ENCODE assay signal across 17 mouse cellular contexts in the genomic region with DNA sequence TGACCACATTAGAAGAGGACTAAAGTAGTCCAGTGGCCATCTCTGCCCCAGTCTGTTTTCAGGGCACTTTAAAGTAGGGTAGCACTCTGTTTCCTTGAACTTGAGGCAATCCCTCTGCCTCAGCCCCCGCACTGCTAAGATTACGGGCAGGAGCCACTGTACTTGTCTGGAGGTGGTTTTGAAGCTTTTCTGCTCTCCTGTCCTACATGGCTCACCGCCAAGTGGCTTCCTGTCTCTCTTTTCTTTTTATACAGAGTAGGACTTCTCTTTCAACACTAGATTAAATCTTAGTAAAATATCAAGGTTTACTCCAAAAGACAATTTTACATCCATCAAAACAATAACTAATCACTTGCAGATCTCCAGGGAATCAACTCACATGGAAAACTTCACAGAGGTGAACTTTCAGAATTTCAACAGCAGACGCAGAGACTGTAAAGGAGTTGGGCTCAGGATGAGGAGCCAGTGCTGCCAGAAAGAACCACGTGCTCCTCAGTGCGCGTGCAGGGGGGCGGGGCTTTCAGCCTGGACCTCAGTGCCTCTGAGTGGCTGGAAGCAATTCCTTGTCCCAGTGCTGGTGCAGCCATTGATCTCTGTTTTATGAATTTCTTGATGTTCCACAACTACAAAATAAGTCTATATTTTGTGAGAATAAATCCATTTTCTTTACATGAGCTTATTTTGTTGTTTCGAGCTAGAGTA. TPM values are rescaled to one million over a fixed set of nuclear protein-coding genes. Genes with fewer than 3 reads are reported as not detected.
DNase-seq lines count a peak whose midpoint lies in the region; ATAC-seq and TF ChIP-seq lines count a peak whose summit lies in the region.
"Had no signal": no experiment of that assay in that cellular context is flagged by ENCODE, and none has a peak within 500 bp of the region (broad histone marks: within the 10 kb centered on the region; RNA-seq: fewer than 3 reads in every experiment).

No protein-coding gene starts in this region.

- peak; percentile 60 for DNase-seq in adrenal gland, postnatal 14 days
- DNase-seq in adrenal gland, adult 8-10 months, result no peak
- peak; percentile 30 for DNase-seq in lung, embryonic 14.5 days
- DNase-seq in lung, postnatal 0 days (ENCODE audit: low spot score), result no peak
- peak; percentile 19 for DNase-seq in fat pad, adult 2 months (ENCODE audit: extremely low read depth, low read depth, low spot score)
- DNase-seq in cerebellum, adult 11 months, result no peak
- DNase-seq: cerebellum, adult 18-20 months; gastrocnemius, postnatal 14 days; liver, embryonic 13.5 days had no signal

- no peak for TF ChIP-seq CTCF in lung, embryonic 14.5 days (IDR thresholded peaks at IDR 0.05; ENCODE audit: low read depth)
- no peak for TF ChIP-seq CTCF in lung, postnatal 0 days (IDR thresholded peaks at IDR 0.05)

- 56% methylated on average over 9 of the region's 9 CpGs for WGBS in lung, embryonic 14.5 days
- WGBS in lung, postnatal 0 days, result 56% methylated on average over 9 of the region's 9 CpGs
- 53% methylated on average over 9 of the region's 9 CpGs for WGBS in liver, embryonic 12.5 days (ENCODE audit: insufficient replicate concordance)

- H3K9ac ChIP-seq in lung, embryonic 14.5 days, result no peak overlapping the region
- H3K9ac ChIP-seq in lung, postnatal 0 days (replicated peaks; ENCODE audit: low read depth), result no peak overlapping the region
- no peak overlapping the region for H3K9ac ChIP-seq in liver, embryonic 12.5 days
- H3K9ac ChIP-seq: liver, embryonic 13.5 days had no signal

- no peaks in the 10 kb centered on the region for H3K27me3 ChIP-seq in lung, embryonic 14.5 days (ENCODE audit: insufficient read depth, low read length)
- H3K27me3 ChIP-seq in lung, postnatal 0 days (replicated peaks; ENCODE audit: insufficient read depth, low read length), result no peaks in the 10 kb centered on the region
- H3K27me3 ChIP-seq in liver, embryonic 12.5 days (replicated peaks), result no peaks in the 10 kb centered on the region
- H3K27me3 ChIP-seq: liver, embryonic 13.5 days had no signal

- no peak; the same call in 1 of the 2 replicates for ATAC-seq in lung, embryonic 14.5 days (ENCODE audit: insufficient read depth)
- ATAC-seq in lung, postnatal 0 days, result no peak
- peak; percentile 47 for ATAC-seq in CD4-positive, CD25-positive, alpha-beta regulatory T cell, adult 4 months
- no peak for ATAC-seq in liver, embryonic 12.5 days
- ATAC-seq: intestine, postnatal 0 days had no signal

- H3K4me1 ChIP-seq in lung, embryonic 14.5 days (ENCODE audit: insufficient read depth), result no peaks in the 10 kb centered on the region
- H3K4me1 ChIP-seq in lung, postnatal 0 days (ENCODE audit: insufficient read depth, low read depth, low read length), result no peaks in the 10 kb centered on the region
- no peaks in the 10 kb centered on the region for H3K4me1 ChIP-seq in liver, embryonic 12.5 days
- H3K4me1 ChIP-seq: liver, embryonic 13.5 days had no signal

- no peak overlapping the region for H3K4me3 ChIP-seq in lung, embryonic 14.5 days (ENCODE audit: low read depth, low read length)
- H3K4me3 ChIP-seq in lung, postnatal 0 days (ENCODE audit: low read depth, low read length), result no peak overlapping the region
- no peak overlapping the region for H3K4me3 ChIP-seq in liver, embryonic 12.5 days
- H3K4me3 ChIP-seq: forebrain, embryonic 10.5 days; liver, embryonic 13.5 days had no signal

- no peaks in the 10 kb centered on the region for H3K36me3 ChIP-seq in lung, embryonic 14.5 days (ENCODE audit: insufficient read depth)
- no peaks in the 10 kb centered on the region for H3K36me3 ChIP-seq in lung, postnatal 0 days (ENCODE audit: insufficient read depth, low read length)
- no peaks in the 10 kb centered on the region for H3K36me3 ChIP-seq in liver, embryonic 12.5 days
- H3K36me3 ChIP-seq: forebrain, embryonic 10.5 days; liver, embryonic 13.5 days had no signal

- H3K27ac ChIP-seq in lung, embryonic 14.5 days (ENCODE audit: low read depth), result no peak overlapping the region
- H3K27ac ChIP-seq in lung, postnatal 0 days (ENCODE audit: low read length), result no peak overlapping the region
- no peak overlapping the region for H3K27ac ChIP-seq in liver, embryonic 12.5 days
- H3K27ac ChIP-seq: forebrain, embryonic 10.5 days; liver, embryonic 13.5 days had no signal

- no peaks in the 10 kb centered on the region for H3K9me3 ChIP-seq in lung, embryonic 14.5 days (ENCODE audit: low read depth, low read length)
- no peaks in the 10 kb centered on the region for H3K9me3 ChIP-seq in lung, postnatal 0 days (ENCODE audit: low read length)
- no peaks in the 10 kb centered on the region for H3K9me3 ChIP-seq in liver, embryonic 12.5 days (replicated peaks)
- H3K9me3 ChIP-seq: forebrain, embryonic 10.5 days; liver, embryonic 13.5 days had no signal

- no peak overlapping the region for H3K4me2 ChIP-seq in lung, embryonic 14.5 days
- no peak overlapping the region for H3K4me2 ChIP-seq in lung, postnatal 0 days (replicated peaks; ENCODE audit: low read depth, low read length)
- no peak overlapping the region for H3K4me2 ChIP-seq in liver, embryonic 12.5 days
- H3K4me2 ChIP-seq: liver, embryonic 13.5 days had no signal

- no peak for TF ChIP-seq EP300 in lung, postnatal 0 days (IDR thresholded peaks at IDR 0.05)

RNA-seq across cellular contexts. Expression of a gene that starts 29.6 kb away (rescaled TPM):
- 1,801 and 3,097 TPM in 2 replicates for total RNA-seq in adrenal gland, postnatal 14 days (2021)
- 1,000 to 10,000 TPM; 1,127 to 4,169 (median 2,179) TPM for total RNA-seq in adrenal gland, adult 8-10 months (2022)
- 0.15 TPM in 1 of 2 replicates, not detected in the other for polyA plus RNA-seq in lung, embryonic 14.5 days (2014; fragmentation: Nextera tagmentation; extraction: Ambion mirVana)
- 0.14 and 0.20 TPM in 2 replicates for polyA plus RNA-seq in lung, postnatal 0 days (2015; fragmentation: Nextera tagmentation; extraction: Ambion mirVana)
- polyA plus RNA-seq in CD4-positive, CD25-positive, alpha-beta regulatory T cell, adult 4 months (2017; shearing (Covaris generic)), result under 1 TPM in 1 of 2 experiments, not detected in 1; 0.49 TPM
- polyA plus RNA-seq in liver, embryonic 12.5 days (2016; fragmentation: Nextera tagmentation; extraction: Ambion mirVana), result 1.4 and 2.0 TPM in 2 replicates
- total RNA-seq: gastrocnemius, postnatal 14 days; left cerebral cortex, postnatal 36 days; monocyte, adult 5-6 weeks; neutrophil, adult 5-6 weeks had no signal
- polyA plus RNA-seq: hindbrain, embryonic 11.5 days had no signal

RNA-seq across cellular contexts. Expression of a gene that starts 34.3 kb away (rescaled TPM):
- 59.7 and 70.5 TPM in 2 replicates for total RNA-seq in adrenal gland, postnatal 14 days (2021)
- 10 to 100 TPM; 28.9 to 47.3 (median 35.4) TPM for total RNA-seq in adrenal gland, adult 8-10 months (2022)
- polyA plus RNA-seq in lung, embryonic 14.5 days (2014; fragmentation: Nextera tagmentation; extraction: Ambion mirVana), result 51.3 and 52.6 TPM in 2 replicates
- polyA plus RNA-seq in lung, postnatal 0 days (2015; fragmentation: Nextera tagmentation; extraction: Ambion mirVana), result 66.6 and 69.7 TPM in 2 replicates
- polyA plus RNA-seq in CD4-positive, CD25-positive, alpha-beta regulatory T cell, adult 4 months (2017; shearing (Covaris generic)), result 10 to 100 TPM; 21.5 to 31.7 TPM
- 87.1 and 88.2 TPM in 2 replicates for polyA plus RNA-seq in liver, embryonic 12.5 days (2016; fragmentation: Nextera tagmentation; extraction: Ambion mirVana)

RNA-seq across cellular contexts. Expression of a gene that starts 57.7 kb away (rescaled TPM):
- total RNA-seq in adrenal gland, postnatal 14 days (2021), result 105 and 111 TPM in 2 replicates
- 100 to 1,000 TPM; 150 to 228 (median 186) TPM for total RNA-seq in adrenal gland, adult 8-10 months (2022)
- polyA plus RNA-seq in lung, embryonic 14.5 days (2014; fragmentation: Nextera tagmentation; extraction: Ambion mirVana), result 22.3 and 26.8 TPM in 2 replicates
- polyA plus RNA-seq in lung, postnatal 0 days (2015; fragmentation: Nextera tagmentation; extraction: Ambion mirVana), result 15.5 and 16.9 TPM in 2 replicates
- polyA plus RNA-seq in CD4-positive, CD25-positive, alpha-beta regulatory T cell, adult 4 months (2017; shearing (Covaris generic)), result 10 to 100 TPM; 56.4 to 60.5 TPM
- polyA plus RNA-seq in liver, embryonic 12.5 days (2016; fragmentation: Nextera tagmentation; extraction: Ambion mirVana), result 8.9 and 9.3 TPM in 2 replicates

Comparison
In these comparisons a context has a peak if more than half of its experiments do, and no peak if none do; other contexts are left out.
1. DNase-seq: peak in adrenal gland, postnatal 14 days (single experiment), lung, embryonic 14.5 days (single experiment) and fat pad, adult 2 months (single experiment); none in adrenal gland, adult 8-10 months (single experiment), lung, postnatal 0 days (single experiment) and cerebellum, adult 11 months (single experiment).